Mouse (Mus musculus) kidney, postnatal 0 days (tissue): ENCODE data around the gene Ergic2. TPM values are rescaled to one million over a fixed set of nuclear protein-coding genes. Genes with fewer than 3 reads are reported as not detected.
A peak's percentile ranks its signal among the peaks of the same experiment; 100 is the strongest.

Experiments used
- ATAC-seq: fragments of 200-750 bp; cut with Nextera tagmentation; replicated peaks from 2 replicates; pipeline ENCODE4 v1.8.0; 2017; ENCODE audit warnings: low read depth, moderate number of reproducible peaks, moderate TSS enrichment, moderate library complexity; ENCODE audit not compliant: low FRiP score
- DNase-seq: peaks from one replicate; pipeline ENCODE4 v3.0.0-alpha.2; 2016; ENCODE audit warnings: low spot score
- H3K27ac ChIP-seq: fragments of 300-500 bp; sonication (generic); 2 replicates; pipeline ENCODE4 v1.5.1; 2014; ENCODE audit warnings: mild to moderate bottlenecking
- H3K27me3 ChIP-seq: fragments of 300-500 bp; sonication (generic); 2 replicates; pipeline ENCODE4 v1.6.1; 2014; ENCODE audit warnings: low read length, mixed read lengths; ENCODE audit not compliant: insufficient read depth
- H3K36me3 ChIP-seq: fragments of 300-500 bp; sonication (generic); 2 replicates; pipeline ENCODE4 v1.6.1; 2014; ENCODE audit warnings: low read length, mixed read lengths; ENCODE audit not compliant: insufficient read depth
- H3K4me1 ChIP-seq: fragments of 300-500 bp; sonication (generic); replicated peaks from 2 replicates; pipeline ENCODE4 v1.6.1; 2014; ENCODE audit warnings: antibody characterized with exemption, low read length, mixed read lengths; ENCODE audit not compliant: insufficient read depth
- H3K4me2 ChIP-seq: fragments of 300-500 bp; sonication (generic); 2 replicates; pipeline ENCODE4 v1.6.1; 2014; ENCODE audit warnings: mild to moderate bottlenecking, low read length, moderate library complexity, mixed read lengths
- H3K4me3 ChIP-seq: fragments of 300-500 bp; sonication (generic); replicated peaks from 2 replicates; pipeline ENCODE4 v1.5.1; 2014; ENCODE audit warnings: low read depth, low read length
- H3K9ac ChIP-seq: fragments of 300-500 bp; sonication (generic); 2 replicates; pipeline ENCODE4 v1.6.1; 2014; ENCODE audit warnings: low read depth, low read length
- H3K9me3 ChIP-seq: fragments of 300-500 bp; sonication (generic); replicated peaks from 2 replicates; pipeline ENCODE4 v1.6.1; 2016; ENCODE audit warnings: low read length, inconsistent platforms, mixed read lengths
- CTCF ChIP-seq: IDR thresholded peaks from 2 replicates; pipeline ENCODE4 v1.5.1; 2016; ENCODE audit warnings: antibody characterized with exemption, low read depth, mild to moderate bottlenecking, moderate library complexity
- WGBS: fragments of 180-500 bp; shearing (Covaris S2); extraction: QIAGEN DNeasy Blood & Tissue Kit; methylation state at CpG from one replicate; pipeline ENCODE4 v1.1.7; 2014; 5-methylcytosine and 5-hydroxymethylcytosine counted together
- polyA plus RNA-seq: library from polyadenylated mRNA; unstranded; fragments of >200 nt; fragmentation: Nextera tagmentation; extraction: Ambion mirVana; gene quantifications from 2 replicates; pipeline ENCODE4 v1.2.1, GENCODE M21; 2015

The Ergic2 gene
- polyA plus RNA-seq, 1 experiment from 2014 or later, result 258 TPM

GRCm38 (mm10) chr6:148216752-148217151, 4.6 kb upstream of the Ergic2 start:
- no peak for ATAC-seq
- WGBS, result 90% methylated on average over 4 of the region's 4 CpGs
- Histone ChIP-seq H3K36me3 (no peaks in the 10 kb centered on the region), H3K27me3 (no peaks in the 10 kb centered on the region), H3K9me3 (no peaks in the 10 kb centered on the region), H3K27ac (no peak overlapping the region), H3K4me1 (no peaks in the 10 kb centered on the region), H3K4me2 (no peak overlapping the region), H3K4me3 (no peak overlapping the region), H3K9ac (no peak overlapping the region)
- no peak for TF ChIP-seq CTCF
- DNase-seq, result no peak

DNA sequence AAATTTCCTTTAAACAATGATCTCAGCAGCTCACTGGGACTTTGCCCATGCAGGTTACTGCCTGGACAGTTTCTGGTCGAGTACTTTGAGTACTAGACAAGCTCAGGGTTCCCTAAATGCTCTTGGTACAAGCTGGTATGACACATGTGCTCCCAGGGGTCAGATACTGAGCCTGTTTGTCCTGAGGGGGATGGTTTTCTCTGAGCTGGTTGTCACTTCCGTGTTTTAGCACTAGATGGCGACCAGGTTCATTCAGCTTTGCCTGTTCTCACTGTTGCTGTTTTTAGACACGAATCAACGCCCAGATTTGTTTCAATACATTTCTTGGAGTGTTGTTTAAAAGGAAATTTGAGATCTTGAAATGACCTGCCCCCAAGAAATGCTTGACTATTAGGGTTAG, 2.6 kb upstream of the Ergic2 start:
- 3% methylated on average over 5 of the region's 5 CpGs for WGBS
- no peak for ATAC-seq

GRCm38 (mm10) chr6:148211391-148211876, 740 bp downstream of the Ergic2 start:
- H3K27me3 ChIP-seq, result no peaks in the 10 kb centered on the region
- H3K4me2 ChIP-seq, result peak overlapping the region; percentile 77
- WGBS, result under 1% methylated on average over 51 of the region's 51 CpGs
- peak overlapping the region; percentile 100 for H3K4me3 ChIP-seq
- H3K4me1 ChIP-seq, result no peaks in the 10 kb centered on the region; the same call in 1 of the 2 replicates
- TF ChIP-seq CTCF, result no peak
- no peak; the same call in 1 of the 2 replicates for ATAC-seq
- H3K9me3 ChIP-seq, result no peaks in the 10 kb centered on the region
- no peaks in the 10 kb centered on the region for H3K36me3 ChIP-seq
- H3K9ac ChIP-seq, result peak overlapping the region; percentile 99
- peak overlapping the region; percentile 93 for H3K27ac ChIP-seq
- DNase-seq, result peak; percentile 25

More for the DNA sequence above, 2.6 kb upstream of the Ergic2 start:
- DNase-seq, result peak; percentile 85
- TF ChIP-seq CTCF, result peak; percentile 77
- Histone ChIP-seq H3K36me3 (no peaks in the 10 kb centered on the region), H3K4me2 (no peak overlapping the region), H3K9me3 (no peaks in the 10 kb centered on the region), H3K4me3 (no peak overlapping the region), H3K9ac (no peak overlapping the region; the same call in 1 of the 2 replicates), H3K27ac (no peak overlapping the region), H3K4me1 (no peaks in the 10 kb centered on the region; the same call in 1 of the 2 replicates), H3K27me3 (no peaks in the 10 kb centered on the region)

DNA sequence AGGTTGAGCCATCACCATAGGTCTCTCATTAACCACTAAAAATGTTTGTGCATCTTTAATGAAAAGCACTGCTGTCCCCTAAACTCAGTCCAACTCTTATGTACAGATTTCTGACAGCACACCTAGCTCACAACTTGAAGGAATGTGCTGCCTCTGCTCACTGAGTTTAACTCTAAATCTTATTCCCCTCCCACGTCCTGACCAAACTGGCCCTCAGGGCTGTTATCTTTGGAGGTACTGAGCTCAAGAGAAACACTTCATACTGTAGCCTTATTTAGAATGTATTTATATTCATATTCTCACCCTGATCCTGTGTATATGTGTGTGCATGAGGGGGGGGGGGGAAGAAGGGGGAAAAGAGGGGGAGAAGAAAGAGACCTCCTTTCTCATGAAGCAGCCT, 4.7 kb downstream of the Ergic2 start:
- Histone ChIP-seq H3K9ac (no peak overlapping the region), H3K27me3 (no peaks in the 10 kb centered on the region), H3K36me3 (peaks cover 18% of the 10 kb centered on the region; the same call in 1 of the 2 replicates), H3K9me3 (no peaks in the 10 kb centered on the region), H3K4me1 (no peaks in the 10 kb centered on the region; the same call in 1 of the 2 replicates), H3K27ac (no peak overlapping the region), H3K4me2 (no peak overlapping the region), H3K4me3 (no peak overlapping the region)
- 56% methylated on average over 1 of the region's 1 CpGs for WGBS
- DNase-seq (no peak), ATAC-seq (no peak)
- no peak for TF ChIP-seq CTCF

- H3K36me3 ChIP-seq, result peaks cover 31% of the 10 kb centered on the region; the same call in 1 of the 2 replicates
- H3K4me1 ChIP-seq, result no peaks in the 10 kb centered on the region; the same call in 1 of the 2 replicates
- no peak overlapping the region for H3K4me2 ChIP-seq
- no peak for ATAC-seq
- 71% methylated on average over 1 of the region's 1 CpGs for WGBS
- DNase-seq, result no peak
- H3K27me3 ChIP-seq, result no peaks in the 10 kb centered on the region
- no peak overlapping the region for H3K9ac ChIP-seq
- no peak for TF ChIP-seq CTCF
- no peak overlapping the region for H3K4me3 ChIP-seq
- H3K9me3 ChIP-seq, result no peaks in the 10 kb centered on the region
- H3K27ac ChIP-seq, result no peak overlapping the region
Observed at GRCm38 (mm10) chr6:148205134-148205533, 7.0 kb downstream of the Ergic2 start.

GRCm38 (mm10) chr6:148199729-148200128, 12.4 kb downstream of the Ergic2 start:
- H3K27me3 ChIP-seq, result no peaks in the 10 kb centered on the region
- no peak overlapping the region for H3K4me2 ChIP-seq
- DNase-seq (no peak), ATAC-seq (no peak)
- H3K36me3 ChIP-seq, result peaks cover 35% of the 10 kb centered on the region
- H3K9me3 ChIP-seq, result no peaks in the 10 kb centered on the region
- WGBS, result 84% methylated on average over 3 of the region's 3 CpGs
- H3K9ac ChIP-seq, result no peak overlapping the region
- H3K4me1 ChIP-seq, result no peaks in the 10 kb centered on the region
- no peak overlapping the region for H3K27ac ChIP-seq
- no peak for TF ChIP-seq CTCF
- no peak overlapping the region for H3K4me3 ChIP-seq

DNA sequence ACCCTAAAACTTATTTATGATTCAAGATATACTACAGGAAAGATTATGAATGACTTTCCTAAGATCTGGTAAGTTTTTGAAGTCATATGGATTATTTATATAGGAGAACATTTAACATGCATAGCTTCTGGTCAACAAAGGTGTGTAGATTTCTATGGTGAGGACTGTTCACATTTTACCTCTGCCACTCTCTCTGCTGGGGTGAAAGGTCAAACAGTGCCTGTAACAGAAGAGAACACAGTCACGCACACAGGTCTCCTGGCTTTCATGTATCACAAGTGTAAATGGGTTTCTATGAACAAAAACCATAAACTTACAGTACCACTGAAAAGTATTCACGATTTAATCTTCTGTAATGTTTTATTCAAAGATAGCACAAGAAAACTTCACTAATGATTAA, 13.0 kb downstream of the Ergic2 start:
- H3K9me3 ChIP-seq, result no peaks in the 10 kb centered on the region
- H3K27me3 ChIP-seq, result no peaks in the 10 kb centered on the region
- no peak overlapping the region for H3K9ac ChIP-seq
- peaks cover 33% of the 10 kb centered on the region for H3K36me3 ChIP-seq
- 69% methylated on average over 2 of the region's 2 CpGs for WGBS
- no peak overlapping the region for H3K4me3 ChIP-seq
- no peak for DNase-seq
- no peak for TF ChIP-seq CTCF
- no peaks in the 10 kb centered on the region for H3K4me1 ChIP-seq
- H3K27ac ChIP-seq, result no peak overlapping the region
- no peak overlapping the region for H3K4me2 ChIP-seq
- ATAC-seq, result no peak
